Mouse (Mus musculus) gastrocnemius, postnatal 25 days (tissue): ENCODE measurements at regions not wholly inside any gene's neighbourhood (a gene's known extent, or its start where the extent isn't known, plus 50 kb on each side); places are given as distances from the start of the nearest gene placed in this dataset.

Experiments
- DNase-seq: peaks from one replicate; pipeline ENCODE4 v3.0.0; 2022

GRCm38 (mm10) chrX:142456022-142456421 is 65.7 kb upstream of the Acsl4 start:
- DNase-seq = no peak

DNA sequence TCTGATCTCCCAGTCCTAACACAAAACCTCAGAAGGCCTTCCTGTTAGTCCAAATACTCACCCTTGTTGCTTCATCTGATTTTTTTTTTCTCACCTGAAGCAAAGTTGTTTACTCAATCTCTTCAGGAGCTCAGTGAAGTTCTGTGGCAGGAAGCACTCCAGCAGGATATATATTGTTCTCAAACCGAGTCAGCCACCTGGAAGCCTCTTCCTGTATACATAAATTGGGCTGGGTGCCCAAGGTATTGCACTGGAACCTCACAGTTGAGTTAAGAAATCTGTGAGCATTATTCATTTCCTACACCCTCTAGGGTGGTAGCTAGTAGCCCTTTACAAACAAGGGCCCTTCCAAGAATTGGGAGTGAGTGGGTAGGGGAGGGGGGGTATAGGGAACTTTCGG is 73.8 kb upstream of the Acsl4 start:
- DNase-seq = no peak

- DNase-seq = no peak
Observed at GRCm38 (mm10) chrX:142464756-142465155, 74.4 kb upstream of the Acsl4 start.

GRCm38 (mm10) chrX:142467850-142468256 is 77.5 kb upstream of the Acsl4 start:
- DNase-seq = no peak

GRCm38 (mm10) chrX:142468388-142468787 is 78.1 kb upstream of the Acsl4 start:
- DNase-seq = no peak

GRCm38 (mm10) chrX:142469048-142469634 is 78.8 kb upstream of the Acsl4 start:
- no peak for DNase-seq

DNA sequence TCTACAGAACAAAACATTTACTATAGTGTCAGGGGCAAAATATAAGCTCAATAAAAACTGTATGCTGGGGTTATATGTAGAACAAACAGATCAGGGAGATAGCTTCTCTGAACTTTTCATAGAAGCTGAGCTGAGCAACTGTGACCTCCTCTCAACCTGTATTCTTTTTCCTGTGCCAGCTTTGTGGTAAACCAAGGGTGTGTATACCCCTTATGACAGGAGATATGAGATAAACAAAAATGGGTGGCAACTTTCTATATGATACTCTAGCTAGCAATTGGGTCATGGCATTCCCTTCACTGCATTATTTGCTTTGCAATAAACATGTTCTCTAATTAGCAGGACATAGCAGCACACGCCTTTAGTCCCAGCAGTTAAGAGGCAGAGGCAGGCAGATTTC is 79.7 kb upstream of the Acsl4 start:
- DNase-seq = no peak

DNA sequence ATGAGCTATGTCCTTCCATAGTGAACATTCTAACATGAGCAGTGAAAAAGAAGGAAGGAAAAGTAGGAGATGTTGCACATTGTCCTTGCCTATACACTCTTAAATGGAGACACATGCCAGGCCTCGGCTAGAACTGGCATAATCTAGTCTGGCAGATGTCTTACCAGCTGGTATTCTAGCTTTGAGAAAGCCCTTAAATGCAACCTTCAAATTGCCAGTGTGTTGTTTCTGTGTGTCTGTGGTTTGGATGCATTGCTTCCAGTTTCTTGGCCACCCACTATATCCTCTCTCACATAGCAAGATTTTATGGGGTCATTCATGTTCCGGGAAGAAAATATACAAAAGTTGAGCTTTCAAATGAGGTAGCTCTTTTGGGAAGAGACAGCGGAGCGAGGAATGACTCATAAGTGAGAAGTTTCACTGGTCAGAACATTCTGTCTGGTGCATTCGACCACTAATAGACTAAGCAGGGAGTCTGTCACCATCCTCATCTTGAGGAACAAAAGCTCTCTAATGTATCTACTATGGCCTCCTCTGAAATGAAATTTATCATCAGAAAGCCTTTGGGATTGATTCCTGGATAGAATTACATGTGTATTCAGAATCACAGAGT is 91.0 kb upstream of the Acsl4 start:
- no peak for DNase-seq

DNA sequence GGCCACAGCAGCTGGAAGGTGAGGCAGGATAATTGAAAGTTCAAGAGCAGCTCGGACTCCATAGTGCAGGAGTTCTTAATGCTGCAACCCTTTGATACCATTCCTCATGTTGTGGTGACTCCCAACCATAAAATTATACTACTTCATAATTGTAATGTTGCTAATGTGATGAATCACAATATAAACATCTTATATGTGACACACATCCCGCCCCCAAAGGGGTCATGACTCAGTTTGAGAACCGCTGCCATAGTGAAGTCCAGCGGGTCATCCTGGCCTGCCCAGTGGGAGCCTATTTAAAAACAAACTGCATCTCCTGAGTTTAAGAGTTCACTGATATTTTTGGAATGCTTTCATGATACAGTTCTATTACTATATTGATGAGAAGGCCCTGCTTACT is 97.7 kb upstream of the Acsl4 start:
- no peak for DNase-seq

DNA sequence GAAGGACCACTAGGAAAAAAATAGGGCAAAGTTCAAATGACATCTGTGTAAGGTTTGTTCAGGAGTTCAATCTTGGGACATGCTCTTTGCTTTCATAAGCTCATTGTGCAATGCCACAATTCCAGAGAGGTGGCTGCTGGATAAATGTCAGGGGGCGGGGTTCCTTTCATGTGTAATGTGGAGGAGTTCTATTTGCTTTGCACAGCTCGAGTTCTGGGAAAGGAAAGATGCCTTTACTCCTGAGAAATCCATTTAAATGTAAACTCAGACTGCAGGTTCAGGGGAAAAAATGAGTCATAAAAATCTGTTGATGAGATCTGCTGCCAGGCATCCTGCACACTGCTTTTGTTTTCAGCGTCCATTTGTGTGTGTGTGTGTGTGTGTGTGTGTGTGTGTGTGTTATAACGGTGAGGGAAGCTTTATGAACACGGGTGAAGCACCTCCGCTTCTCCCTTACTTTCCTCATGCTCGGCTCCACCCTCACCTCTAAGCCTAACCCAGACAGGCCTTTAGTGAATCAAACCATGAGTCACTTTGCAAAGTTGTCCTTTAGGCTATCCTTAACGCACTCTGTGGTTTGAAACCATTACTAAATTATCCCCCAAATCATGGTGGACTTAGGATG is 99.9 kb upstream of the Acsl4 start:
- DNase-seq = no peak

DNA sequence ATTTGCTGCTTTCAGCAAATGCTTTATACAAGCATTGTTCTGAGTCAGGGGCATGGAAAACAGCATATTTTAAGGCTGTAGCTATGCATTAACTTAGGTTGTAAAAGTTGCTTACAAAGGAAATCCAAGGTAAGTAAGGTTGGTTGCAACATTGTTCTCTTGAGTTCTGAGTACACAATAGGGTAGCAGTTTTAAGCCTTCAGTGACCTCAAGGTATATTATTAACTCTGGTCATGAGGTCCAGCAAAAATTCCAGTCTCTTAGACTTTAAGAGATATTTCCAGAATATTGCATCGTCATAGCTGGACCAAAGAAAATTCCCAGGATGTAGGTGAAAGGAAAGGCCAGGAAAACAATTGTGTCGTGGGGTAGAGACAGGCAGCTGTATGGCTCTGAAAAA is 110.8 kb upstream of the Acsl4 start:
- DNase-seq = no peak

DNA sequence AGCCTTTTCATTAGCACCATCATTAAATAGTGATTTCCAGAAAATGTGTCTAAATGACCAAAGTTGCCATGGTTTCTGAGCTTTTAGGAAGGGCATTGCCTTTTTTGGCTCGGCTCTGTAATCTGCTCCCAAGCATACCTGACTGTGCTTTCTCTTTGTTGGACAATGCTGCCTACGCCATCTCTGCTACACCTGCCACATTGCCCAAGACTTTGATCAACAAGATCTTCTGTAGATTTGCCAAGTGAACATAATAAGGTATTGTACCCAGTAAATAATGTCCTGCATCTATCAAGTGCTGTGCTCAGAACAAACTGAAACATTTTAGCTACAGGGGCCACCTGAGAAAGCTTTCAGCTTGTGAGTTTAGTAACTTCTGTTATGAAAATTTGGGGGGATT is 114.6 kb upstream of the Acsl4 start:
- no peak for DNase-seq

DNA sequence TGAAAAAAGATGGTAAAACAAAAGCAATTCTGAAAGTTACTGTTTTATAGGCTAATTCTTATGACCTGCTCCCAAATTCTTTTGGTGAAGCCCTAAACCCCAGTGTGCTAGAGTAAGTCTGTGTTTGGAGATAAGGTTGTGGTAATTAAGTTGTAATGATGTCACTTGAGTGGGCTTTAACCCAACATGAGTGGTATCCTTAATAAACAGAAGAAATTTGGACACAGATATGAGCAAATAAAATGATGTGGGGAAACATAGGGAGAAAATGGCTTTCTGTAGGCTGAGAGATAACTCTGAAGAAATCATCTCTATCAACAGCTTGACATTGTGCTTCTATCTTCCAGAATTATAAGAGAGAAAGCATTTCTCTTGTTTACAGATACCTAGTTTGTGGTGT is 117.1 kb upstream of the Acsl4 start:
- DNase-seq = no peak

- no peak for DNase-seq
Observed at GRCm38 (mm10) chrX:142516406-142517131, 126.2 kb upstream of the Acsl4 start.

DNA sequence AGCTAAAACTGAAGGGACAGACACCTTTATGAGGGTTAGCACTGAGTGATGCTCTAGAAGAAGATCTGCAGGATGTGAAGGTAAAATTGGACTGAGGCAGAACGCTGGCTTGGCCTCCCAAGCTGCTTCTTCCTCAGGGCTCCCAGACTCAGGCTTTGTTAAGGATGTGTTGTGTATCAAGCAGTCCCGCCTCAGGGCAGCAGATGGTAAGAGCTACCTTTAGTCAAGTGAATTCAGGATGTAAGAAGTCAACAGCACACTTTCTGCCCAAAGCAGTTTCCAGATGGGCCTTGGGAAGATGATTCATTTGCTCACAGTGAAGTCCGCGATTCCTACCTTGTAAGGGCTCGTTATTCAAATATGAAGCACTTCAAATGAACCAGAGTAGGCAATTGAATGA is 126.9 kb upstream of the Acsl4 start:
- no peak for DNase-seq

DNA sequence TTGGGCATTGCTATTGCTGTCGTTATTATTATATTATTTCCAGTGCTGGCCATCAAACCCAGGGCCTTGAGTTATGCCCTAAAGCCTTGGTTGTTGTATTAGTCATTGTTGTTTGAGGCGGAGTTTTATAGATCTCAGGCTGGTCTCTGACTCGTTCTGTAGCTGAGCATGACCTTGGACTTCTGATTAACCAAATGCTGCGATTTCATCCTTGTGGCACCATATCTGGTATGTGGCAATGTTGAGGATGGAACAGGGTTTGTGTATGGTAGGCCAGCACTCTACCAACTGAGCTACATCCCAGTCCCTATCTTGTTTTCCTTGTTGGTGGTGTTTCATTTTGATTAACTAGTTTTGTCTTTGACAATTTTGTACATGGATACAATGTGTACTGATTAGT is 130.7 kb upstream of the Acsl4 start:
- no peak for DNase-seq

GRCm38 (mm10) chrX:142526953-142527352 is 136.6 kb upstream of the Acsl4 start:
- DNase-seq = no peak

DNA sequence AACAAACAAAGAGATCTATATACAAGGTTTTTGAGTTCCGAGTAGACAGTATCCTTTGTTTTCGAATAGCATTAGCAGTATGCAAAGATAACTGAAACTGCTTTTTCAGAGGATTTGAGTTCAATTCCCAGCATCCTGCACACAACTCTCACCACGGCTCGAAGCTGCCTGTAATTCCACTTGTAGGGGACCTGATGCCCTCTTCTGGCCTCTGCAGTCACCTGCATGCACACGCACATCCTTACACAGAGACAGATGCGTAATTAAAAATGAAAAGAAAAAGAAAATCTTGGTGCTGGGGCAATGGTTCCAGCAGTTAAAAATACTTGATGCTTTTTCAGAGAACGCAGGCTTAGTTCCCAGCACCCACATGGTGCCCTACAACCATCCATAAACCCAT is 139.6 kb upstream of the Acsl4 start:
- no peak for DNase-seq

GRCm38 (mm10) chrX:142534780-142535179 is 144.4 kb upstream of the Acsl4 start:
- no peak for DNase-seq

DNA sequence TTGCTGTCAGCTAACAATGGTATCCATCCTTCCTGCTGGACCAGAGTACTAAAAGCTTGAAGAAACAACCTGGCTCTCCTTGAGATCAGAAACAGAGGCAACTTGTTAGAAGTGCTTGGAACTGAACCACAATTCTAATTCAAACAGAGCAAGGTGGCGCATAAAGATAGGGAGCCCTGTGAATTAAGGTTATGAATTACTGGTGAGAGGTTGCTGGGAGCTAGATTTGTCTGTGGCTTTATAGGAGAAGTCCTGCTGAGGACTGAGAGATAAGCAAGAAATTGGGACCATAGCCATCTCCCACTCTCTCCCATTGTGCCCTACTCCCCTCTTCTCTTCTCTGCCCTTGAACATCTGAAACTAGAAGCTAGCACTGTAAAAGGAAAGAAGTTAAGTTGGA is 145.2 kb upstream of the Acsl4 start:
- no peak for DNase-seq

DNA sequence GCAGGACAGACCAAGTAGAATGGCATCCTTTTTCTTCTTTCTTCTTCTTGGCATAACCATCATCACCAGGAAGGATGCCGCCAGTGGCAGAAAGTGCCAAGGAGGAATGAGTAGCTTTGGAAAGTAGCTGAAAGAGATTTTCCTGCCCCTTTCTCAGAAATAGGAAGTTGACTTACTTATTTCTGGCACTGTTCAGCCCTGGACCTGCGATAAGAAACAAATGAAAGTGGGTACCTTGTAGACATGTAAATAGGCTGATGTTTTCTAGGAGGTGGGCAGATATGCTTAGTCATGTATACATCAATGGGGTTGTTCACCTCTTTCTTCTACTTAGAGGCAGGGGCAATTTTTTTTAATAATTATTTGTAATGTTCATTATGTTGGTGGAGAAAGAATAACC is 145.3 kb upstream of the Tmem164 start:
- DNase-seq = no peak

DNA sequence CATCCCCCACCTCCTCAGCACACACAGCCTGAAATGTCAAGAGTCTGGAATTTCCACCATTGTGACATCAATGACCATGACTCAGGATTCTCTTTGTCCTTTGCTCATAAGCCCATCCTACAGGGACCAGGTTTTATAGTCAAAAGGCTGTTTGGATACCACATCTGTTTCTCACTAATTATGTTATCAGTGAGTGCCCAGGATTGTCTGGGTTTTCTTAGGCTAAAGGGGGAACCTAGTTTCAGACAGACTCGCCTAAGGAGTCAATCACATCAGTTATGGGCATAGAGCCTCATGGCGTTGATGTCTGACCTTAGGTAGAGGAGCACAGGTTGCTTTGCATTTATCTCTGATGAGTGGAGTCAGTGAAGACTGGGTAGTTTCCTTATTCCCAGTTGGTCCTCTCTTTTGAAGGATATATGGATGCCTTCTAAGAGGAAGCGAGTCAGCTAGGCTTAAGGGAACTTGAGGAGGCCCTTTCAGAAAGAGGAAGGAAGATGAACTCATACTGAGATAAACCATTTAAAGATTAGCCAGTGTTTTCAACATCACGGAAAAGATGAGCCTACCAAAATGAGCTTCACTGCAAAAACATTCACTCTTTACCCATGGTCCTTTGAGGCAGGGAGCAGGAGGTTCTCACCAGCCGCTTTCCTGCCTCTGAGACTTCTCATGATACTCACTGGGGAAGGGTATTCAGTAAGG is 143.8 kb upstream of the Tmem164 start:
- no peak for DNase-seq

- DNase-seq = peak; percentile 18
Observed at GRCm38 (mm10) chrX:142540264-142540663, 140.9 kb upstream of the Tmem164 start.
